Mouse (Mus musculus) spleen, adult 2 months (tissue): ENCODE measurements around the gene Itga3. TPM values are rescaled to one million over a fixed set of nuclear protein-coding genes. Genes with fewer than 3 reads are reported as not detected.

Experiments
- DNase-seq, 2 experiments: peaks; one replicate each; pipeline versions ENCODE4 v3.0.0 to v3.0.0-alpha.2; 2012 to 2021; ENCODE audit warnings: low spot score in 2 of 2, low read depth in 1 of 2
- H3K27ac ChIP-seq: fragments of 200-500 bp; 2 replicates; pipeline ENCODE4 v1.5.1; 2012; ENCODE audit warnings: low read length, inconsistent platforms; ENCODE audit not compliant: insufficient read depth
- H3K27me3 ChIP-seq: fragments of 200-500 bp; 2 replicates; pipeline ENCODE4 v1.6.1; 2012; ENCODE audit warnings: mild to moderate bottlenecking, moderate library complexity, low read length, inconsistent platforms; ENCODE audit not compliant: control insufficient read depth, insufficient read depth
- H3K36me3 ChIP-seq: fragments of 200-500 bp; 2 replicates; pipeline ENCODE4 v1.6.1; 2012; ENCODE audit warnings: mild to moderate bottlenecking, low read length, inconsistent platforms; ENCODE audit not compliant: control insufficient read depth, insufficient read depth
- H3K4me1 ChIP-seq: fragments of 200-500 bp; 2 replicates; pipeline ENCODE4 v1.6.1; 2011; ENCODE audit warnings: inconsistent platforms; ENCODE audit not compliant: control insufficient read depth, insufficient read depth, insufficient read length
- H3K4me3 ChIP-seq: fragments of 200-500 bp; 2 replicates; pipeline ENCODE4 v1.5.1; 2011; ENCODE audit warnings: mild to moderate bottlenecking, inconsistent platforms; ENCODE audit not compliant: insufficient read depth, insufficient read length; ENCODE audit errors: extremely low read depth
- CTCF ChIP-seq: fragments of 200-500 bp; IDR thresholded peaks from 2 replicates; pipeline ENCODE4 v1.5.1; 2011; ENCODE audit warnings: mild to moderate bottlenecking, inconsistent platforms; ENCODE audit not compliant: insufficient read depth, insufficient read length, insufficient replicate concordance; ENCODE audit errors: extremely low read depth
- POLR2A ChIP-seq: fragments of 200-500 bp; IDR thresholded peaks from 2 replicates; pipeline ENCODE4 v1.6.1; 2011; ENCODE audit warnings: low read depth, low read length, inconsistent platforms
- WGBS: fragments of 180-500 bp; shearing (Covaris S2); methylation state at CpG from one replicate; pipeline ENCODE4 v1.1.7; 2018; 5-methylcytosine and 5-hydroxymethylcytosine counted together
- polyA plus RNA-seq: library from polyadenylated mRNA; depleted of rRNA; stranded (reverse); fragments of >200 nt; gene quantifications from 2 replicates; pipeline ENCODE4 v1.2.3, GENCODE M21; 2012

Gene Itga3
- polyA plus RNA-seq, 1 experiment: 13.9 TPM

GRCm38 (mm10) chr11:95077956-95078355 lies 1.4 kb upstream of the Itga3 start:
- Histone ChIP-seq H3K4me1 (no peaks in the 10 kb centered on the region; the same call in 1 of the 2 replicates), H3K36me3 (no peaks in the 10 kb centered on the region), H3K27me3 (peaks cover 8% of the 10 kb centered on the region), H3K4me3 (no peak overlapping the region), H3K27ac (no peak overlapping the region)
- TF ChIP-seq POLR2A (no peak), CTCF (no peak)
- 47% methylated on average over 7 of the region's 7 CpGs for WGBS
- DNase-seq: no peak

GRCm38 (mm10) chr11:95076041-95076535 lies 513 bp downstream of the Itga3 start:
- Histone ChIP-seq H3K27me3 (peaks cover 8% of the 10 kb centered on the region), H3K36me3 (no peaks in the 10 kb centered on the region), H3K4me1 (no peaks in the 10 kb centered on the region; the same call in 1 of the 2 replicates), H3K4me3 (peak overlapping the region; percentile 68), H3K27ac (peak overlapping the region; percentile 44; the same call in 1 of the 2 replicates)
- DNase-seq: peak; percentile 29 to 54
- TF ChIP-seq POLR2A (no peak), CTCF (peak; percentile 36; the same call in 1 of the 2 replicates)
- 2% methylated on average over 42 of the region's 42 CpGs for WGBS

GRCm38 (mm10) chr11:95075197-95076040 lies 1.2 kb downstream of the Itga3 start:
- H3K36me3 ChIP-seq: no peaks in the 10 kb centered on the region
- no peaks in the 10 kb centered on the region; the same call in 1 of the 2 replicates for H3K4me1 ChIP-seq
- no peak for TF ChIP-seq CTCF
- TF ChIP-seq POLR2A: no peak
- peaks cover 8% of the 10 kb centered on the region for H3K27me3 ChIP-seq
- WGBS: 19% methylated on average over 19 of the region's 19 CpGs
- no peak overlapping the region for H3K27ac ChIP-seq
- no peak for DNase-seq
- H3K4me3 ChIP-seq: peak overlapping the region; percentile 68

GRCm38 (mm10) chr11:95074694-95075093 lies 1.9 kb downstream of the Itga3 start:
- Histone ChIP-seq H3K4me1 (no peaks in the 10 kb centered on the region; the same call in 1 of the 2 replicates), H3K27ac (no peak overlapping the region), H3K36me3 (no peaks in the 10 kb centered on the region), H3K4me3 (no peak overlapping the region), H3K27me3 (peaks cover 8% of the 10 kb centered on the region)
- 84% methylated on average over 4 of the region's 4 CpGs for WGBS
- TF ChIP-seq POLR2A: no peak
- no peak for TF ChIP-seq CTCF
- no peak for DNase-seq

- no peak overlapping the region for H3K27ac ChIP-seq
- TF ChIP-seq POLR2A (no peak), CTCF (no peak)
- H3K27me3 ChIP-seq: peaks cover 8% of the 10 kb centered on the region
- H3K4me3 ChIP-seq: no peak overlapping the region
- no peak for DNase-seq
- H3K36me3 ChIP-seq: no peaks in the 10 kb centered on the region
- 78% methylated on average over 4 of the region's 4 CpGs for WGBS
- no peaks in the 10 kb centered on the region; the same call in 1 of the 2 replicates for H3K4me1 ChIP-seq
Observed at GRCm38 (mm10) chr11:95073835-95074234, 2.8 kb downstream of the Itga3 start.

GRCm38 (mm10) chr11:95072804-95073203 lies 3.8 kb downstream of the Itga3 start:
- Histone ChIP-seq H3K4me3 (no peak overlapping the region), H3K4me1 (no peaks in the 10 kb centered on the region; the same call in 1 of the 2 replicates), H3K27me3 (peaks cover 8% of the 10 kb centered on the region), H3K36me3 (no peaks in the 10 kb centered on the region), H3K27ac (no peak overlapping the region)
- TF ChIP-seq POLR2A (no peak), CTCF (no peak)
- 82% methylated on average over 5 of the region's 5 CpGs for WGBS
- no peak for DNase-seq
